Mouse (Mus musculus): ENCODE measurements around the gene Xkr8.

The Xkr8 gene

DNA sequence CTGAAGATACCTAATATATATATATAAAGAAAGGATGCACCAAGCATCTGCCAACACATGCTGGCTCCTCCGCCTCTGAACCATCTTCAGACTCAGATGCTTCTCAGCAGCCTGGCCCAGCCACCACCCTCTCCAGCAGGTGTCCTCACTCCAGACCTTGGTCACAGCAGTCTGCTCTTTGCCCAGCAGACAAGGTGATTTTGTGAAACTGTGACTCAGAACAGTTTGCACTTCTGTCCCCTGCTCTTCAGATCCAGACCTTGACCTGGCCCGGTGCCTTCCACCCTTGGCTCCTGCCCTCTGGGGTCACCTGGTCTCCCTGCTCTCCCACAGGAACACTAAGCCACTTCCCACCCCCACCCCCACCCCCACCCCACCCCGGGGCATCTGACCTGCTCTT, 3.5 kb upstream of the Xkr8 start:
- DNase-seq: no peak

DNA sequence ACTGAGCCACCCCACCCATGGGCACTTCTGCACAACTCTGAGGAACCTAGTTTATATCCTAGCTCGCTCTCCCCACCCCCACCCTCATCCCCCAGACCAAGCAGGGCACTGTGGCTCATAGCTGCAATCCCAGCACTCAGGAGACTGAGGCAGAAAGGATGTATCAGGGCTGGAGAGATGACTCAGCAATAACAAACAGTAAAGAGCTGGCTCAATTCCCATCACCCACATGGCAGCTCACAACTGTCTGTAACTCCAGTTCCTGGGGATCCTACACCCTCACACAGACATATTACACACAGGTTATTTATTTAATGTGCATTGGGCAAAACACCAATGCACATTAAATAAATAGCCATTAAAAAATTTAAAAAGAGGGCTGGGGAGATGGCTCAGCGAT, 3.0 kb upstream of the Xkr8 start:
- no peak for DNase-seq

DNA sequence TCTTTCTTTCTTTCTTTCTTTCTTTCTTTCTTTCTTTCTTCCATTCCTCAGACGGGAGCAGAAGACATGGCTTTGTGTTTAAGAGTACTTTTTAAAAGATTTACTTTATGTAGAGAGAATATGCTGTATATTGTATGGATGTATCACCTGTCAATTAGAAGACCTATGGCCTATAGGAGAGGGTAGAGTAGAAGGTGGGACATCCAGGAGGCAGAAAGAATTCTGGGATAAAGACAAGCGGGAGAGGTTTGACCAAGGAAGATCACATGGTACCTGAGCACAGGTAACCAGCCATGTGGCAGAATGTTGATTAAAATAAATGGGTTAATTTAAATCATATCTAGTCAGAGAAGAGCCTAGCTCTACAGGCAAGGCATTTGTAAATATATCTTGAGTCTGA, 2.4 kb upstream of the Xkr8 start:
- no peak for DNase-seq

DNA sequence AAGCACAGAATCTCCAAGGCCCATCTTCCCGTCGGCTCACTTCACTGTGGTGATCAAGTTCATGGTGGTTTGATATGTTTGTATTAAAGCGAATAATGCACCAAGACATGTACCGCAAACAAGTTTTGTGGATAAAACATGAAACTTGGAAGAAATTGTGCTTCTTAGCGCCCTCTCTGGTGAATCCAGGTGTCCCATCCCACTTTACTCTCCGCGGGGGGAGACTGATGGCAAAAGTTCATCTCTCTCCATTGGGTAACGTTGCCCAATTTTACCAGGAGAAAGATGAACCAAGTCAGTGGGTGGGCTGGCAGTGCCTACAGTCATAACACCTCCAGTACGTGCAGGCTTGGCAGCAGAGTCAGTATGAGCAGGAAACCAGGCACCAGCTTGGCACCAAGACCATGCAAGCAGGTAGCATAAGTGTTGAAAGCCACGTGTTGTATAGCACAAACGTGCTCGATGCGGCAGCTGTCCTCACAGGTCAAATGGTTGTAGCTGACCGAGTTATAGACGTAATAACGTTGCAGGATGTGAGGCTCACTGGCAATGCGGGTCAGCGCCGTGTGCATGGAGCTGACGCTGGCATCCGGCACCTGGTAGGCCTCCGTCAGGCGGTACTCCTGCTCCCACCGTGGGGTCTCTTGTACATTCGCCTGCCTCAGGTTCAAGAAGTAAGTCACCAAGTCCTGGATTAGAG, 875 bp upstream of the Xkr8 start:
- no peak for DNase-seq

DNA sequence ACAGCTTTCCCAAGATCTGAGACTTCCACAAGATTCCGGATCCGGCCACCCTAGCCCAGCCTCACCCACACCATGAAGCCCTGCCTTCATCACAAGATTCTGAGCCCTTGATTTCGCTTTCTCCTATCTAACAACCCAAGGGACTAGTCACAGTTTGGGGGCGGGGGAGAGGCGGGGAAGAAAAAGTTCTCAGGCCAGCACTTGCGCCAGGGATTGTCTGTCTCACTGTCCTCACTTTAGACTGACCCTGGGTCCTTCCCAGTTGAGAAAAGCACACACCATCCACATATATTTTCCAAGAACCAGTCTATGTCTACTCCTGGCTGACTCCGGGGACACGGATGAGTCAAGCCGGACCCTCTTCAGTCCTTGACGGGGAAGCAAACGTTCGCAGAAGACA, 730 bp downstream of the Xkr8 start:
- no peak for DNase-seq

DNA sequence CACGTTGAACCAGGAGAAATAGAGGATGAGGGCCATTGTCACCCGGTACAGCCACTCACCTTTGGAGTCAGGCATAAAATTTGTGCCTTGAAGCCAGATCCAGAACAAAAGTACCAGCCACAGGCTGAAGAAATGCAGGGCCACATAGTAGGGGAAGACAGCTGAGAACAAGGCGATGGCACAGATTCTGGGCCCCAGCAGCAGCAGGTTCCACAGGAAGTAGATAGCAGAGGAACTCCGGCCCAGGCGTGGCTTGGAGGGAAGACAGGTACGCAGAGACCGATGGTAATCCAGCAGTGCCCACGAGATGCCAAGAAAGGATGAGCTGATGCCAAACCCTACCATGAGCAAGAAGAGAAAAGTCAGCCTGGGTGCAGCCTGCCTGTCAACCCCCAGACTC, 4.1 kb downstream of the Xkr8 start:
- no peak for DNase-seq

DNA sequence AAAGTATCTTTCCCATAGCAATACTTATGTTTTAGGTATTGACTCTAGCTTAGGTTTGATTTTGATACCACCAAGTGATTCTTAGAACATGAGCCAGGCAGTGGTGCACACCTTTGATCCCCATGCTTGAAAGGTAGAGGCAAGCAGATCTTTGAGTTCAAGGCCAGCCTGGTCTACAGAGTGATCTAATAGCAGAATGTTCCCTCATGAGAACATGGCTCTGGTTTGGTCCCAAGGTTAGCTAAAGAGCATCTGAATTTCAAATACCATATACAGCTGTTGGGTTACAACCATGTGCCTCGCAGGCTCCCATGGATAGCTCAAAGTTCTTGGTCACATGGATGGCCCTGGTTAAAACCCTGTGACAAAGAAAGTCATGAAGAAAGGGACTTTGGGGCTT, 14.1 kb downstream of the Xkr8 start:
- DNase-seq: no peak

DNA sequence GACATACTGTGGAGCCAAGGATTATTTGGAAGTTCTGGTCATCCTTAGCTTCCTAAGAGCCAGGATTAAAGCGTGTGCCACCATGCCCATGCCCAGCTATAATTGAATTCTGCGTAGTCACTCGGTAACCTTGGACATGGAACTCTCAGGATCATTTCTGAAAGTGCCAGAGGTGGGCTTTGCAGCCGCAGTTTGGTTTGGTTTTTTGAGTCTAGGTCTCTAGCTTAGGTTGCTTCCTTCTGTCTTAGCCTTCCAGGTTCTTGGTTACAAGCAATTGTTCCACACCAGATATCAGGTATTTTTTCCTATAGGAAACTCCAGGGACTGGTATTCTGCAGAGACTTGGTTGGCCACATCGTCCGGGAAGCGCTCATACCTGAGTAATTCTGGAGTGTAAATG, 19.2 kb downstream of the Xkr8 start:
- no peak for DNase-seq

DNA sequence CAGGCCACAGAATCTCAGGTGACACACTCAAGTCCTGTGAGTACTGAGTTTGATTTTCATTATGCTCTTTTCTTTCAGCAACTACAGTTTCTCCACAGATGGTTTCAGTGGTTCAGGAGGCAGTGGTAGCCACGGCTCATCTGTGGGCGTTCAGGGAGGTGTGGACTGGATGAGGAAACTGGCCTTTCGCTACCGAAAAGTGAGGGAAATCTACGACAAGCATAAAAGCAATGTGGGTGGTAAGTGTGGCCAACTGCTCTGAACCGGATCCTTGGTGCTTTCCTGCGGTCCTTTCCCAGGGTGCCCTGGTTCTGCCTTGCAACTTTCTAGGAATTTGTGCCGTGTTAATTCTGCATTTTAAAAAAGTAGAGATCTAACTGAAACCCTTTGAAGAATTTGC, 25.5 kb downstream of the Xkr8 start:
- DNase-seq: no peak

DNA sequence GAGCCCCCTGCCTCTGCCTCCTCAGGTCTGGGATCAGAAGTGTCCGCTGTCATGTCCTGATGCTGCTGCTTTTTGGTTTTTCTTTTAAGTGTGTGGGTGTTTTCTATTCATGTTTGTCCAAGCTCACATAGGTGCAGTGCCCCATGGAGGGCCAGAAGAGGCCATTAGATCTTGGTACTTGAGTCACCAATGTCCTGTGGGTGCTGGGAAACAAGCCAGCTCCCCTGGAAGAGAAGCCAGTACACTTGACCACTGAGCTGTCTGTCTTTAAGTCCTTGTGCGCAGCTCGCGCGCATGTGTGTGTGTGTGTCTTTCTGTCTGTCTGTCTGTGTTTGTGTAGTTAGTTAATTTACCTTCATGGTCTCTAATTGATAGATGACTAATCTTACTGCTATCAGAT, 30.3 kb downstream of the Xkr8 start:
- no peak for DNase-seq

DNA sequence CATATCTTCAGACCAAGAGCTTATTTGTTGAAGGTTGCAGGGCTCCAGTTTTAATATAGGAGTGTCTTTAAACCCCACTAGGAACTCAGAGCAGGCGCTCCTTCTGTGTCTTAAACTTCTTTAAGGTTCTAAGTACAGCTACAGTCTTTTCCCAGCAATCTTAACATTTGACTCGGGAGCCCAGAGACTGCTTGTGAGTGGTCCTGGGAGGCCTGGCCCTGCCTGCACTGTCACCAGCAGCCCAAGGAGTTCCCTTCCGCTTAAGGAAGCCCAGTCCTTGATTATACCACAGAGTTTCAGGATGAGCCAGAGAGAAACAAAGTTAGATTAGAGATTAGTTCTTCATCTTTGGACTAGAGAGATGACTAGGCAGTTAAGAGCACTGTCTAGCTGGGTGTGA, 39.0 kb downstream of the Xkr8 start:
- no peak for DNase-seq

DNA sequence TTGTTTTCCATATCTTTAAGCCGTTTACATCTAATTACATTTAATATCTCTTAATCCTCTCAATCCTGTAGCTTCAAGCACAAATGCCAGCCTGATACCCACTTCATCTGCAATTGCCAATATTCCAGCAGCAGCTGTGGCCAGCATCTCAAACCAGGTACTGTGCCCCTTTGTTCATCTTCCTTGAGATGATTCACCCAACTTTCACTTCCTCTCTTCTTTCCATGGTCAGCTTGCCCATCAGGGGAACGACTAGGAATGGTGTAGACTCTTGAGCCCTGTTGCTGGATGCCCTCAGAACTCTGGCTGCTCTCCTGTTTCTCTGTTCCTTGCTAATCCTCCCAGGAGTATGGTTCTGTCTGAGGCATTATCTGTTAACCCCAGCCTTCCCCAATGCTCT, 42.7 kb downstream of the Xkr8 start:
- no peak for DNase-seq

DNA sequence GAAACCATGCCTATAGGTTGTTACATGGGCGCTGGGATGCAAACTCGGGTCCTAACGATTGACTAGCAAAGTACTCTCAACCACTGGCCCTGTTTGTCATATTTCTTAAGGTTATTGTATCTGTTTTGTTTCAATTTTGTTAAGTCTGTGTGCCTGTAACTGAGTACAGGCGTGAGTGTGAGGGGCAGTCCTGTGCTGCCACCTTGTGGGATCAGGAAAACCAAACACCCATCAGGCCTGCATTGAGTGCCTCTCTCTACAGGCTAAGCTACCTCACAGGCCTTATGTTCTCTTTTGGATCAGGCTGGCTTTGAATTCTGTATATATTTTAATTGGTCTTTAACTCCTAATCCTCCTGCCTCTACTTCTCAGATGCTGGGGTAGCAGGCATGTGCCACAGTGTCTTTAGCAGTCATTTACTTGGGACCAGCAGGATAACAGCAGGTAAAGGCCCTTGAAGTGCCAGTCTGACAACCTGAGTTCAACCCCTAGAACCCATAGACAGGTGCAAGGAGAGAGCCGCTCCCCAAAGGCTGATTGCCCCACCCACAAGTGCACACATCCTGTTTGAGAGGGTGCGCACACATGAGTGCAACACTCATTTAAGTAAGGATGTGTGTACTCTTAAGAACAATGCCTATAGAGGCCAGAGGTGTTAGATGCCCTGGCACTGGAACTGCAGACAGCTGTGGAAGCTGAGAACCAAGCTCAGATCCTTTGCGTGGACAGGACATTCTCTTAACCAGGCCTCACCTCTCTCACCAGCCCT, 55.4 kb downstream of the Xkr8 start:
- peak; percentile 32 for DNase-seq
